Mouse (Mus musculus): ENCODE results near the gene Plcb3. TPM values are rescaled to one million over a fixed set of nuclear protein-coding genes. Genes with fewer than 3 reads are reported as not detected.
A peak's percentile ranks its signal among the peaks of the same experiment; 100 is the strongest.
"Not testable (repeated sequence)": the region's sequence is repeated elsewhere in the genome, so short reads cannot be mapped to it uniquely, and the experiment has no call there.

Gene Plcb3
- total RNA-seq, 2 experiments from 2014 or later: 8.1 to 10.7 TPM

DNA sequence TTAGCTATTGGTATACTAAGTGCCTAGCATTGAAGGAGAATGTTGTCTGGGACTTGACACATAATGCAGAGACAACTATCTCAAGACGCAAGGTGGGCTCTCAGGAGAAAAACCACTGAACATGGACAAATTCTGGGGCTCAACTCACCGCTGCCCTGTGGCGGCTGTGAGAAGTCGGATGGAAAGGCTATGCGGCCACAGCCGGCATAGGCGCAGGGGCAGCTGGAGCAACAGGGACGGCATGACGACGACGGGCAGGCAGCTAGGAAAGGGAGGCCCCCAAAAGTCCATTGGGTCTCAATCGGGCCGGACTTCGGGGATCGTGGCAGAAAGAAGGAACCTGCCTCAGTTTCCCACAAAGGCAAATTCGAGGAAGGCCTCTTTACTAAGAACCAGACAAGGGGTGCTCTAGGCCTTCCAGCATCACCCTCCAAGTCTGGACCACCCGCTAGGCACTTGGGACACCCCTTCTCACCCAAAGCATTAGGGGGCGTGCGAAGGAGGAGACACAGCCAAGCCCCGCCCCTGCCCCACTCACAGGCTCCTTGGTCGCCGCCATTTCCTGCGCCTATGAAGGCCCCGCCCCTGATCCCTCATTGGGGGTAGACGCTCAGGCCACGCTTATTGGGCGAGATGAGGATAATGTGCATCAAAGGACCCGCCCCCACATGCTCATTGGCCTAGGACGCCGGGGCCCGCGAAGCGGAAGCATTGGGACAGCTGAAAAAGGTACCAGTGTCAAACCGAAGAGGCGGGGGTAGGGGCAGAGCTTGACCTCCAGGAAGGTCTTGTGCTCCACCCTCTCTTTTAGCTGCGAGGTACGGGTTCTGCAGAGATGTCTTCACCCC, 16.0 kb upstream of the Plcb3 start, which contains the start of gene Dnajc4:
Dnajc4 (minus strand) TSS at position 562 of the 848 bp plus-strand sequence.
- peak; percentile 88 to 93 for DNase-seq
- intact Hi-C loops (cut with DNase I): no loop called here

DNA sequence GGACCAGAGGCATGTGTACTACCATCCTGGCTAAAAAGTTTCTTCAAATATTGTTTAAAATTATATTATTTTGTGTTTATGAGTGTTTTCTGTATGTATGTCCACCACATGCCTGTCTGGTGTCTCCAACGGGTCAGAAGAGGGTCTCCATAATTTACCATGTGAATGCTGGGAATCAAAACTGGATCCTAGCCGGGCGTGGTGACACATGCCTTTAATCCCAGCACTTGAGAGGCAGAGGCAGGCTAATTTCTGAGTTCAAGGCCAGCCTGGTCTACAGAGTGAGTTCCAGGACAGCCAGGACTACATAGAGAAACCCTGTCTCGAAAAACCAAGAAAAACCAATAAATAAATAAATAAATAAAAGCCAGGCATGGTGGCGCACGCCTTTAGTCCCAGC, 14.9 kb upstream of the Plcb3 start:
- DNase-seq; intact Hi-C loops (cut with DNase I): not testable (repeated sequence)

DNA sequence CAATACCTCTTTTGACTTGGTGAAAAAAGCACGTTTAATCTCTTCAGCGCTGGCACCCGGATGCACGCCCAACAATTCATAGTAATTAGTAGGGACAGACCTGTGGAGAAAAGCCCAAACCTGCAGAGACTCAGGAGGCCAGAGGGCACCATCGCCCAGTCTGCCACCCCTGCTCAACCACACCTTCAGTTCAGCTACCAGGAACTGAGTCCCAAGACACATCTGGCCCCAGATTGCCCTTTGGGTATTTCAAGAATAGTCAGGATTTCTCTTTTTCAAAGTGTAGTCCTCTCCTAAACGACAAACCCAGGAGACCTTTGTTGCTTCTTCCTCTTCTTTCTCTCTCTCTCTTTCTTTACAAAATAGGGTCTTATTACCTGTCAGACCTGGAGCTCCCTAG, 14.4 kb upstream of the Plcb3 start:
- intact Hi-C loops (cut with DNase I): no loop called here
- DNase-seq: no peak

DNA sequence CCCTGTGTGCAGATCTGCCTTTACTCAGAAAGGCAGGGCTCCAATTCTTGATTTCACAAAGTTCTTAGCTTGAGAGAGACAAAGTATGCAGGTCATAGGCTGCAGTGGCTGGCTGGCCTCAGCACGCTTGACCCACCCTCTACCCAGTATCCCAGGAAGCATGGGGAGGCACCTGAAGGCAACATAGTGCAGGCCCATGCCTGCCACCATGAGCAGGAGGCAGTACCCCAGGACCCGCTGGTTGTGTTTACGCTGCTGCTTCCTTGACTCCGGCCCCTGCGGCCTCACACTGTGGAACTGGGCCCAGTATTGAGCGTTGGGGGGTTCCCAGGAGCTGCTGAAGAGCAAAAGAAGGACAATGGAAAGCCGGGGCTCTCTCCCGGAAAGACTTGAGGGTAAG, 13.0 kb upstream of the Plcb3 start:
- no peak for DNase-seq
- intact Hi-C loops (cut with DNase I): no loop called here

DNA sequence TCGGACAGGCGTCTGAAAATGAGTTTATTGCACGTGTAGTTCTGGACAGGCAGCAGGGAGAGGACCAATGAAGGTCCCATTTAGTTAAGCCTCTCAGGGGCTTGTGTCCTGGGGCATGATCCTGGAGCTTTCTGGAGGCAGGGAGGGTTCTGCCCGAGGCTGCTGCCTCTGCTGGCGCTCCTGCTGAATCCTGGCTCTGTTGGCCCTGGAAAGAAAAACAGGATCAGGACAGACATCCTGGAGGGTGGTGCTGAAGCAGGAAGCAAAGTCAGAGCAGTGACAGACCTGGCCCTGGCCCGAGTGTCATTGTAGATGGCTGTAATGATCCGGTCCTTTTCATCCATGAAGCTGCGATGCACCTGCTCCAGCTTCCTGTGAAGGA, 11.6 kb upstream of the Plcb3 start:
- intact Hi-C loops (cut with DNase I): no loop called here
- DNase-seq: no peak

DNA sequence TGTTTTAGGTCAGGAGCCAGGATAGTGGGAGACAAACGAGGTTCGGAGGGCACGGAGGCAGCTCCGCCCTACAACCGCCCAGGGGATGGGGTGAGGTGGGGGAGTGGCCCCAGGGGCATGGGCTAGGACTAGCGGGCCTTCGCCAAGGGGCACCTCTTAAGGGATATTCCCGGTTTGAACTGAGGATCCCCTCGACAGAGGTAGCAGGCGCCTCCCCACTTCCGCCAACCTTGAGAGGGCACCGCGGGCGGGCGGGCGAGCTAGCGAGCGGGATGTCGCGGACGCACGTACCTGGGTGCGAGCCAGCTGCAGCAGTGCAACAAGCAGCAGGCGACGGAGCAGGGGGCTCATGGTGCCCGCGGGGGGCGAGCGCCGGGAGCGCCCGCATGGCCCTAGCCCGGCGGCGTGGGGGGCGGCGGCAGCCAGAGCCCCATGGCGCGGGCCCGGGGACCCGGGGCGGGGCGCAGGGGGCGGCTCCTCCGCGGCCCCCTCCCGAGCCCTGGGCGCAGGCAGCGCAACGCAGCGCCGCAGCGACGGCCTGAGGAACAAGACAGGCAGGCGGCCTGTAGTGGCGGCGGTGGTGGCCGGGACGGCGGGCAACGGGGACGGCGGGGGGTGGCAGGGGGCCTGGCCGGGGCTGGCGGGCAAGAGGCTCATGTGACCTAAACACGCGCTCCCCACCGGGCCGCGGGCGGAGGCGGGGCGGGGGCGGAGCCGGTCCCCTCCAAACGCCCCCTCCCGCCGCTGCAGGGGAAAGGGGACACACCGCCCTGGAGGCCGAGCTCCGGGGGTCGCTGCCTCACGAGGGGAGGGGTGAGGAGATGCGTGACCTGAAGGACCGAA, 11.0 kb upstream of the Plcb3 start, which contains the start of gene Vegfb:
Vegfb (minus strand) TSS at position 591 of the 843 bp plus-strand sequence.
- intact Hi-C loops (cut with DNase I): no loop called here

DNA sequence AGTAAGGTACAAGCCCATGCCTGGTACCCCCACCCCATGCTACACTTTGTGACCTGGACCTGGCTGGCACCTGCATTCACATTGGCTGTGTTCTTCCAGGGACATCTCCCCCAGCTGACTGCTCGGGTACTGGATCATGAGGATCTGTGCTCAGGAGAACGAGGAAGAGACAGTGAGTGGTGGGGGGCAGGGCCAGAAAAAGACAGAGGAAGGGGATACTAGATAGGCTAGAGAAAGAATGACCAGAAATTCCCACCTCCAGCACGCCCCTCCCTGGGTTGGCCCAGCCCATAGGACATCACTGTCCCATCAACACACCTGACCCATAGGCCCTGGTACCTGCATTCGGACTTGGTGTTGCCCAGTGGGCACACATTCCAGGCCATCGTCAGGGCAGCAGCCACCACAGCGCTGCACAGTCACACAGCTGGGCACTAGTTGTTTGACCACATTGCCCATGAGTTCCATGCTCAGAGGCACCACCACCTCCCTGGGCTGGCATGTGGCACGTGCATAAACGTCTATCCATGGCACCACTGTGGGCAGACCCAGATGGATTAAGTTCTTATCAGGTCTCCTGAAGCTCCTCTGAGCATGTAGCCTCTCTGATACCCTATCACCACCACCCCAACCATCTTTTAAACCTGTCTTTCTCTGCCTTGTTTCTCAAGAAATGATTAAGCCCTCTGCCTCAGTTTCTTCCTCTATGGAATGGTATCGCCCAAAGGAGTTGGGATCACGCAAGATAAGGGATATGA, 9.9 kb upstream of the Plcb3 start:
- intact Hi-C loops (cut with DNase I): no loop called here
- no peak for DNase-seq

More for the DNA sequence above, 11.0 kb upstream of the Plcb3 start, which contains the start of gene Vegfb:
- DNase-seq: peak; percentile 54 to 58

DNA sequence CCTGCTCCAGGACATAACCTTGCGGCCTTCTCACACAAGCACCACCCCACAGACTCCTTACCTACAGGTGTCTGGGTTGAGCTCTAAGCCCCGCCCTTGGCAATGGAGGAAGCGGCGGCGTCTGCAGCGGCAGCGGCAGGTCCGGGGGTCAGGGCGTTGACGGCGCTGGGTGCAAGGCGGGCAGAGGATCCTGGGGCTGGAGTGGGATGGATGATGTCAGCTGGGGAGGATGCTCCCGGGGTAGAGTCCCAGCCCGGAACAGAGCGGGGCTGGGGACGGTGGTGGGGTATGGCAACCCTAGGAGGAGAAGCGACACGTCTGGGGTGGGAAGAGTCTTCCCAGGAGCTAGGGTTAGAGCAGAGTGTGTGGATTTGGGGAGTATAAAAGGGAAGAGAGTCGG, 9.0 kb upstream of the Plcb3 start:
- intact Hi-C loops (cut with DNase I): no loop called here
- no peak for DNase-seq

DNA sequence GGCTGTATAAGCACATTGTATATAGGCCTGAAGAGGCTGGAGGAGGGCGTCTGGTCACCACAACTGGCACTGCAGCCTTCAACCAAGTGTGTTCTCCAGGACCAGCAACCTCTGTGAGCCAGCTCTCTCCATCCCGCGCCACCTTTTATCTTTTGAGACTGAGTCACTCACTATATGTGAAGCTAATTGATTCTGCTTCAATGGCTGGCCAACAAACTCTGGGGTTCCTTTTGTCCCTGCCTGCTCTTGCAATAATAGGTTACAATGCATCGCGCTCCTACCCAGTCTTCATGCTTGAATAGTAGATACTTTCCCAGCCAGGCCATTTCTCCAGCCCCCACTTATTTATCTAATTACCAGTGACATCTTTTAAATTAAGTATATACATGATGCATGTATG, 7.4 kb upstream of the Plcb3 start:
- no peak for DNase-seq
- intact Hi-C loops (cut with DNase I): no loop called here

DNA sequence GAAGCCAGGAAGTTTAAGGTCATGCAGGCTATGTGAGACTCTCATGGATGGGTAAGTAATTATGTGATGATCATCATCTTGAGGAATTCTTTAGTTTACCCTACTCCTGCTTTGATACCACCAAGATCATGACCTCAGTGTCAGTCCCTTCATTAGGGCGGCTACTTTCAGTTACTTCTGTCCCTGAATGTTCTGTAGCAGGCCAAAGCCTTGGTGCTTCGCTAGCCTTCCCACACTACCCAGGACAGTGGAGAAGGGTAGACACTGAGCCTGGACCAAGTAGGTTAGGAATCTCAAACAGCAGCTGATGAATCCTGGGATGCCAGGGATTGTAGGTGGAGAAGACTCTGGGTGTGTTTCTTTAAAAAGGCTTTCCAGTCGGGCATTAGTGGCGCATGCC, 5.2 kb upstream of the Plcb3 start:
- intact Hi-C loops (cut with DNase I): no loop called here
- DNase-seq: no peak

DNA sequence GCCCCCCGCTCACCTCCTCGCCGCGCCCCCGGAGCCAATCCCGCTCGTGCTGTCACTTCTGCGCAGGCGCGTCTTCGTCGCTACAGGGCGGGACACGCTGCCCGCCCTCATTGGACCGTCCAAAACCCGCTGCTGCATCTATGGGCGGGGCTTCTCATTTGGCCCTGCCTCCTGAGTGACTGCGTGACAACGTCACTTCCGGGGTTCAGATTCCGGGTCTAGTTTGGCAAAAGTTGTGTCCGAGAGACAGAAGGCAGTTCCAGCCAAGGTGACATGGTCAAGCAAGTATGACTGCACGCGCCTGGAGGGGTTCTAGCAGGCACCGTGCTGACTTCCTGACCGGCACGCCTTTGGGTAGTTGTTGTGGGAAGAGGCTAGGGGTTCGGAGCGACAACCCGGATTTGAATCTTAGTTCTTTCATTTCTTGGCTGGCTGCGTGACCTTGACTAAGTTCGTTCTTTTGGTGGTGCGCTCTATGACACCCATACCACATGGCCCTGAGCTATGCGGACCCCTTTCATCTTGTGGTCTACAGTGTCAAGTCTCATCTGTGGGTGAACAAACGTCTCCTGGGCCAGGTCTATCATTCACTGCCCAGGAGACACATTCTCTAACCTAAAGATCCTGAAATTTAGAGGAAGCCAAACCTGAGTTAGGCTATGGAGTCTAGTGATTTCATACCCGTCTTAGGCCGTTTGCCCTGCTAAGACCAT, 4.3 kb upstream of the Plcb3 start, which contains the start of gene Fkbp2:
Fkbp2 (minus strand) TSS at position 121 of the 713 bp plus-strand sequence.
- peak; percentile 99 for DNase-seq
- intact Hi-C loops (cut with DNase I): no loop called here

DNA sequence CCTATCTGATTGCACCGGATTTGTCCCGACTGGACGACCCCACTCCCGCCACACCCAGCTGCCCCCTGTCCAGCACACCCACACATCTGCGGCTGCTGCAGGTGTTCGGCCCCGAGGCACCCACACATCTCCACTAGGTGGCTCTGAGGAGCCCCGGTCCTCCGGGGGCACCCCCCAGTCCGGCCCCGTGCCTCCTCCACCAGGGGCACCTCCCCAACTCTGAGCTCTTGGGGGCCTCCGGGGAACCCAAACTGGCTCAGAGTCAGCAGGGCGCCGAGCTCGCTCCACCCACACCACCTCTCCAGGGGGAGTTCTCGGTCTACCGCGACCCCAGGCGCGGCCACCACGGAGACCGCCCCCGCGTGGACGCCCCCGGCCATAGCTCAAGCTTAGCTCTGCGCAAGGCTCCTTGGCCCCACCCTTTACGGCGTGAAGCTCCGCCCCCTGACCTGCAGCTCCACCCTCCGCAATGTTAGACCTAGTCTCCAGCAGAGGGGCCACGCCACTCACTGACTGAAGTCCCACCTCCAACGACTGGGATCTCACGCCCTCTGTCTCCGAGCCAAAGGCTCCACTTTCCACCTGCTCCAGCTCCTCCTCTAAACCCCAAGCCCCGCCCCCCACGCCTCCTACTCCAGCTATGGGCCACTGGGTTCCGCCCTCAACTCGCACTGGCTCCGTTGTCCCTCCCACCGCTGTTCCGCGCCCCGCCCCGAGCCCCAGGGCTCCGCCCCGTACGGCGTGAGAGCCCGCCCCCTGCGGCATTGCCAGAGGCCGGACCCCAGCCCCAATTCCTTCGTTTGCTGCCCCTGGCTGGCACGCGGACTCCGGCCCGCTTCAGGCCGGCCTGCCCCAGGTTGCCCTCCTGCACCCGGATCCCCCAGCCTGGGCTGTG, 3.5 kb upstream of the Plcb3 start:
- intact Hi-C loops (cut with DNase I): no loop called here
- peak; percentile 98 to 100 for DNase-seq

DNA sequence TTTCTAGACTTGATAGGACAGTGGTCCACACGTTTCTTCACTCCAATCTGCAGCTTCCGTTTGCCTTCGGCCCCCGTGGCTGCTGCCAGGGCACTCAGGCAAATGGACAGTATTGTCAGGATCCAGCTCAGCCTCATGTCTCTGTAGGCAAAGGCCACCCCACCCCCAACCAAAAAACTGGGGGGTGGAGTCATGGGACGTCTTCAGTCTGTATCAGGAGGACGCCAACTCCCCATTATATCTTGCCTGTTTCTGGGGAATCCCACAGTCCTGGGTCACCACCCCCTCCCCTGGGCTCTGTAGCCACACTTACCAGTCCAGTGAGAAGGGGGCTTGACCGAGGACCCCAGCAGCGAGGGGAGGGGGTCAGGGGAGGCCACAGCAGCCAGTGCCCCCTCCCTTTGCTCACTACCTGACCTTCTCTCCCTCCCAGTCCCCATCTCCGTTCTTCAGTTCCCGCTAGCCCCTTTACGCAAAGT, 2.8 kb upstream of the Plcb3 start:
- no peak for DNase-seq
- intact Hi-C loops (cut with DNase I): no loop called here

DNA sequence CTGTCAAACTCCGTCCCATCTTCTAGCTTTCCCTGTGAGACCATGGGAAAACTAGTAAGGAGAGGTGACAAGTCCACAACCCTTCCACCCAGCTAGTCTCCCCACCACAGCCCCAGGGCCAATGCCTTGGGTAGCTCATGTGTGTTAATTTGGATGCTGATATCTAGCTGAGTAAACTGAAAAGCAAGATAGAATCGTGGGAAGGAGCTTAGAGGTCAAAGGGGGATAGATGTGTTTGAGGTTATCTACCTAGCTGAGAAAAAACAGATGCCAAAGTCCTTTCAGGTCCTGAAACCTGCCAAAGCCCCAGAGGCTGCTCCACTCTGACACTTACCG, 2.3 kb upstream of the Plcb3 start:
- DNase-seq: no peak
- intact Hi-C loops (cut with DNase I): no loop called here

DNA sequence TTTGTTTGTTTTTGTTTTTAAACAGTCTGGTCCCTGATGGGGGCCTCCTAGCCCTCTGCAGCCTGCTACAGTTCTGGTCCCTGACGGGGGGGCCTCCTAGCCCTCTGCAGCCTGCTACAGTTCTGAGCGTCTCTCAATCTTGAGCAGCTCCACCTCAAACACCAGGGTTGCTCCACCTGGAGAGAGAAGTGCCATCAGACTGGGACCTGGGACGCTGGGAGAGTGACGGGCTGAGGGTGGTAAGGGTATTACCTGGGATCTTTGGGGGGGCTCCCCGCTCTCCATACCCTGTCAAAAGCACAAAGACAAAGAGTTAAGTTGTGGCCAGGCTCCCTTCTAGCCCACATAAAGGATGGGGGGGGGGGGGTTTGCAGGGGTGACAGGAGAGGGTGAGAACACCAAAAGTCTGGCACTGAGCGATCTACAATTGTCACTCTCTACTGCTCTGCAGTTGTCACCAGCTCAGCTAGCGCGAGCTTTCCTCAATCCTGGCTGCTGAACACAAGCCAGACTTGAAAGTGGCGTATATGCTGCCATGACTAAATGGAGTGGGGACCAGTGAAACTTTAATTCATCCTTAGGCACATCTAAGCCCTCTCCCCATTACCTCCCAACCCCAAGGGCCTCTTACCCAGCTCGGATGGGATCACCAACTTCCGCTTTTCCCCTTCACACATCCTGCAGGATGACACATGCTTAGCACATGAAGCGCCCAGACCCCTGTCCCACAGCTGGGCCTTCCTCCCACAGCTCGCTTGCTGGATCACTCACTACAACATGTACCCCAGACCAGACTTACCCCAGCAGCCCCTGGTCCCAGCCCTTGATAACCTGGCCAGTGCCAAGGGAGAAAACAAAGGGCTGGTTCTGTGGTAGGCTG, 1.7 kb upstream of the Plcb3 start:
- DNase-seq: no peak
- intact Hi-C loops (cut with DNase I): no loop called here

DNA sequence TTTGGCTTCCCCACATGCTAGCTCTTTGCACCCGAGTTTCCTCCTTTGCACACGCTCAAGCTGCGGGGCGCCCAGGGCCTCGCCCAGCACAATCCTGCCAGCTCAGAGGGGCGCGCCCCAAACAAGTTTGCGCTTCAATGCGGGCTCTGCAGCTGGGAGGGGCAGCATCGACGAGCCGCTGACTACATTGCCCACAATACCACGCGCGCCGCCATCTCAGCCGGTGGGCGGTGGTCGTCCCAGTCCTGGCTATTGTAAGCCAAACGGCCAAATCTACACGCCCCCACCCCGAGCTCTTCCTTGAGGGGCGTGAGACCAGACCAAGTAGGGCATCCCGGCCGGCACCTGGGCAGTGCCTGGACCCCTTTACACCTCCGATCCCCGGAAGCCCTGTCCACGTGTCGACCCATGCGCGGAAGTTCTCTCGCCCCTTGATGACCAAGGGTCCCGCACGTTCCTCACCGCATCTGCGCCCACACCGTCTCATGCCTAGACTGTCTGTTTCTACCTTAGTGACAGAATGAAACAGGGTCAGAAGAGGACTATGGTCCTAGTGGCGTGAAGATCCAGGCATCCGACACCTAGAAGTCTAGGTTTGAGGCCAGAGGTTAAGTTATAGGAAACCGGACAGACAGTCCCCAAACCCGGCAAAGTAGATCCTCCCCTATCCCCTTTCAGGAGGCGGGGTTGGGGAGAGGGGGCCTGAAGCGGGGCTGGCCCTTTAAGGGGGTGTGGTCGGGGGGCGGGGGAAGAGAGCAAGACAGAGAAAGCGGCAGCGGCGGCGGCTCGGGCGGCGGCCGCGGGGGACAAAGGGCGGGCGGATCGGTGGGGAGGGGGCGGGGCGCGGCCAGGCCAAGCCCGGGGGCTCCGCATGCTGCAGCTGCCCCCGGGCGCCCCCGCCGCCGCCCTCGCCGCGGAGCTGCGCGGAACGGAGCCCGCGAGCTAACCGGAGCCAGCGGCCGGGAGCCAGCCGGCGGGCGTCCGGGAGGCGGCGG, 1.8 kb downstream of the Plcb3 start, which contains the start of gene Ppp1r14b:
Ppp1r14b (plus strand) TSS at position 758 of the 995 bp plus-strand sequence.
- intact Hi-C loops (cut with DNase I): no loop called here
- peak; percentile 81 for DNase-seq

Measured in gastrocnemius, postnatal 36 days (tissue).